Mouse (Mus musculus) intestine, embryonic 14.5 days (tissue): Measurements from ENCODE around the gene Vmn2r43. TPM values are rescaled to one million over a fixed set of nuclear protein-coding genes. Genes with fewer than 3 reads are reported as not detected.
"Not testable (repeated sequence)": the region's sequence is repeated elsewhere in the genome, so short reads cannot be mapped to it uniquely, and the experiment has no call there.

Source experiments
- ATAC-seq: fragments of 200-750 bp; cut with Nextera tagmentation; replicated peaks from 2 replicates; pipeline ENCODE4 v1.8.0; 2017; ENCODE audit warnings: low read depth, moderate number of reproducible peaks, moderate TSS enrichment, moderate library complexity; ENCODE audit not compliant: low FRiP score, low TSS enrichment
- DNase-seq: peaks from one replicate; pipeline ENCODE4 v3.0.0-alpha.2; 2018; ENCODE audit warnings: low spot score
- H3K27ac ChIP-seq: fragments of 300-500 bp; sonication (generic); 2 replicates; pipeline ENCODE4 v1.5.1; 2014; ENCODE audit warnings: low read depth, mild to moderate bottlenecking, control low read depth
- H3K27me3 ChIP-seq: fragments of 300-500 bp; sonication (generic); replicated peaks from 2 replicates; pipeline ENCODE4 v1.6.1; 2014; ENCODE audit warnings: low read length, control low read depth; ENCODE audit not compliant: control insufficient read depth, insufficient read depth
- H3K36me3 ChIP-seq: fragments of 300-500 bp; sonication (generic); 2 replicates; pipeline ENCODE4 v1.6.1; 2014; ENCODE audit warnings: low read length, control low read depth; ENCODE audit not compliant: control insufficient read depth, insufficient read depth
- H3K4me1 ChIP-seq: fragments of 300-500 bp; sonication (generic); replicated peaks from 2 replicates; pipeline ENCODE4 v1.6.1; 2014; ENCODE audit warnings: low read length, control low read depth, mixed read lengths; ENCODE audit not compliant: control insufficient read depth, insufficient read depth
- H3K4me2 ChIP-seq: fragments of 300-500 bp; sonication (generic); 2 replicates; pipeline ENCODE4 v1.6.1; 2014; ENCODE audit warnings: low read length
- H3K4me3 ChIP-seq: fragments of 300-500 bp; sonication (generic); 2 replicates; pipeline ENCODE4 v1.5.1; 2014; ENCODE audit warnings: low read depth, low read length, control low read depth, mixed read lengths
- H3K9ac ChIP-seq: fragments of 300-500 bp; sonication (generic); 2 replicates; pipeline ENCODE4 v1.6.1; 2014; ENCODE audit warnings: mild to moderate bottlenecking, low read length
- H3K9me3 ChIP-seq: fragments of 300-500 bp; sonication (generic); 2 replicates; pipeline ENCODE4 v1.6.1; 2016; ENCODE audit warnings: low read length, control low read depth; ENCODE audit not compliant: control insufficient read depth
- WGBS: fragments of 180-500 bp; shearing (Covaris S2); extraction: QIAGEN DNeasy Blood & Tissue Kit; methylation state at CpG from one replicate; pipeline ENCODE4 v1.1.7; 2014; 5-methylcytosine and 5-hydroxymethylcytosine counted together
- polyA plus RNA-seq: library from polyadenylated mRNA; unstranded; fragments of >200 nt; fragmentation: Nextera tagmentation; extraction: Ambion mirVana; gene quantifications from 2 replicates; pipeline ENCODE4 v1.2.1, GENCODE M21; 2014

Vmn2r43 gene
- polyA plus RNA-seq, result not detected in 2 replicates

DNA sequence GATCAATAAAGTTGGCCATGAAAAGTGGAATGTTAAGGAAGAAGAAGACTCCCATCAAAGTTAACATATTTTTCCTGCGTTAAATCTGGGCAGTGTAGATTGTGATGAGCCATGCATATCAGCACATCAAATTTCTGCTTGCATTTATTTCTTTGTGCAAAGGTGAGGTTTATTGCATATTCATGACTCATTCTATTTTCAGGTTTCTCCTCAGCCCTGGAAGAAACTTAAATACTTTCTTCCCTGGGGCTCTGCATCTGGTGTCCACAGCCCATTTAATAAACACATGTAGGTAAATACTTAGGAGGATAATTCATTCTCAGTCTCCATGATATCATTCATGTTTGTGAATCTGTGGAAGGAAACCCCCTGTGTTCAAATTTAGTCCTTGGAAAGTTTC, at the start of gene Vmn2r43:
TSS of gene Vmn2r43 (minus strand) at position 101 of the 400 bp plus-strand sequence.
- not testable (repeated sequence) for H3K27ac ChIP-seq, H3K4me3 ChIP-seq, H3K4me2 ChIP-seq, H3K27me3 ChIP-seq, H3K4me1 ChIP-seq, H3K36me3 ChIP-seq, H3K9me3 ChIP-seq, ATAC-seq, DNase-seq, H3K9ac ChIP-seq
- WGBS, result no CpG with 5 or more reads among the region's 1 CpGs

DNA sequence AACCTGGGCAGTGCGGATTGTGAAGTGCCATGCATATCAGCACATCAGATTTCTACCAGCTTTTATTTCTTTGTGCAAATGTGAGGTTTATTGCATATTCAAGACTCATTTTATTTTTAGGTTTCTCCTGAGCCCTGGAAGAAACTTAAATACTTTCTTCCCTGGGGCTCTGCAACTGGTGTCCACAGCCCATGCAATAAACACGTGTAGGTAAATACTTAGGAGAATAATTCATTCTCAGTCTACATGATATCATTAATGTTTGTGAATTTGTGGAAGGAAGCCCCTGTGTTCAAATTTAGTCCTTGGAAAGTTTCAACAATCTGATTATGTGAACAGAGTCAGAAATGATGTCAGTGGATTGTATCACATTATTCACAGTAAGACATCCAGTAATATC, 60.2 kb downstream of the Vmn2r43 start, which contains the start of gene Vmn2r42:
TSS of gene Vmn2r42 (minus strand) at position 101 of the 400 bp plus-strand sequence.
- not testable (repeated sequence) for H3K9me3 ChIP-seq, DNase-seq, H3K4me3 ChIP-seq, H3K9ac ChIP-seq, H3K4me2 ChIP-seq, H3K27ac ChIP-seq, H3K36me3 ChIP-seq, ATAC-seq, H3K4me1 ChIP-seq, H3K27me3 ChIP-seq
- no CpG with 5 or more reads among the region's 2 CpGs for WGBS

Other genes with a start within 250 kb of the Vmn2r43 start
- not detected in 2 replicates for gene Vmn2r41, start 98.9 kb downstream of the Vmn2r43 start, polyA plus RNA-seq
- gene Vmn2r42, start 60.3 kb downstream of the Vmn2r43 start, polyA plus RNA-seq, result not detected in 2 replicates
- gene Vmn2r44, start 122.7 kb upstream of the Vmn2r43 start, polyA plus RNA-seq, result not detected in 2 replicates
- not detected in 2 replicates for gene Vmn2r45, start 228.5 kb upstream of the Vmn2r43 start, polyA plus RNA-seq